Mouse (Mus musculus) embryonic stem cell, embryonic (primary cell): ENCODE measurements at regions not wholly inside any gene's neighbourhood (a gene's known extent, or its start where the extent isn't known, plus 50 kb on each side); places are given as distances from the start of the nearest gene placed in this dataset.

Source experiments
- CTCF ChIA-PET, 4 experiments: fragments of 300-600 bp in 2 of 4; fragments of 350-600 bp in 2 of 4; sonication (Branson Sonifier 250); formaldehyde crosslinking; loops; one replicate each; lab custom pipeline; 2022; ENCODE audit warnings: inconsistent platforms in 2 of 4; lab: Charles Lee
- POLR2A ChIA-PET, 4 experiments: fragments of 300-600 bp in 2 of 4; fragments of 350-600 bp in 2 of 4; sonication (Branson Sonifier 250); formaldehyde crosslinking; loops; one replicate each; lab custom pipeline; 2022; ENCODE audit warnings: antibody characterized with exemption in 4 of 4, inconsistent platforms in 1 of 4; lab: Charles Lee

DNA sequence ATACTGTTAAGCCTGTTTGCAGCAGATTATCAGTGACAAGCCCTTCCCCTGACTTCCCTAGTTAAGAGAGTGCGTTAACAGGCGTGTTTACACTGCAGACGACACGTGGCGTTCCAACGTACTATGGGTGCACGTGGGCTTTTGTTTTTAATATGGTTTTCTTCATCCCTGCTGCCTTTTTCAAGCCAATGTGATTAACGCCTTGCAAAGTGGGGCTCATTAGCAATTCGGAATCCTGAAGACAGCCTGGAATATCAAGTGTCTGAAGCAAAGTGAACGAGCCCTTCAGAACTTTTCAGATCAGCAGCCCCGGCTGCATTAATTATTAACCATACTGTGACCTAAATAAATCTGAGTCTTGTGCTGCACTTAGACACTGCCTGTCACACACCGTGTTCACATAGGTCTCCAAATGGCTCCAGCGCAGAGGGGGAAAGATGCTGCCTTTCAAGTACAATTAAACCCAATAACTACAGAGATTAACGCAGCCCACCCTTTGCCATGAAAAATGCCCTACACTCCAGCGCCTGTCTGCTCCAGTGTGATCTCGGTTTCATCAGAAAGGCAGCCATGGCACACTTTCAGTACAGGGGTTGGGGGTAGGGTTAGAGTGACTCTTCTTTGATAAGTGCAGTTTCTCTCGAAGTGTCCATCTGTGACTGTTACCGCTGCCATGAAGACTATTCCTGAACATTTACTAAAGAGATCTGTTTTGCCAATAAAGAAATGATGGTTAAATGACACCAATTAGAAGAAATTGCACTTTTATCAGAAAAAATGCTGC, 140.7 kb upstream of the Tcerg1l start:
- ChIA-PET POLR2A (no interaction called here), CTCF (no interaction called here)

GRCm38 (mm10) chr7:138526143-138526542, 128.6 kb upstream of the Tcerg1l start:
- ChIA-PET POLR2A (no interaction called here), CTCF (interaction anchor here in 1 of 4 experiments (0.9 kb wide), 1 partner anchor 292 kb away, joined by 3 read pairs; no protein-coding TSS in a partner anchor)

GRCm38 (mm10) chr7:138524936-138525335, 127.4 kb upstream of the Tcerg1l start:
- ChIA-PET CTCF (interaction anchor here in 1 of 4 experiments (0.7 kb wide), 1 partner anchor 299 kb away, joined by 3 read pairs; no protein-coding TSS in a partner anchor), POLR2A (no interaction called here)

DNA sequence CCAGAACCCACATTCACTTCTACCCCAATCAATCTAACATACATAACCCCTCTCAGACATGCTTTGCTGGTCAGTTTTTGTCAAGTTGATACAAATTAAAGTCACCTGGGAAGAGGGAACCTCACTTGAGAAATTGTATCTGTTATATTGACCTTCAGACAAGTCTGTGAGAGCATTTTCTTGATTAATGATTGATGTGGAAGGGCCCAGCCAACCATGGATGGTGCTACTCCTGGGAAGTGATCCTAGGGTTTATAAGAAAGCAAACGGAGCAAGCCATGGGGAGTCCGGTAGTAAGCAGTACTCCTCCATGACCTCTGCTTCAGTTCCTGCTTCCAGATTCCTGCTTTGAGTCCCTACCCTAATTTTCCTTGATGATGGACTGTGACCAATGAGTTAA, 116.6 kb upstream of the Tcerg1l start:
- POLR2A ChIA-PET, result no interaction called here

DNA sequence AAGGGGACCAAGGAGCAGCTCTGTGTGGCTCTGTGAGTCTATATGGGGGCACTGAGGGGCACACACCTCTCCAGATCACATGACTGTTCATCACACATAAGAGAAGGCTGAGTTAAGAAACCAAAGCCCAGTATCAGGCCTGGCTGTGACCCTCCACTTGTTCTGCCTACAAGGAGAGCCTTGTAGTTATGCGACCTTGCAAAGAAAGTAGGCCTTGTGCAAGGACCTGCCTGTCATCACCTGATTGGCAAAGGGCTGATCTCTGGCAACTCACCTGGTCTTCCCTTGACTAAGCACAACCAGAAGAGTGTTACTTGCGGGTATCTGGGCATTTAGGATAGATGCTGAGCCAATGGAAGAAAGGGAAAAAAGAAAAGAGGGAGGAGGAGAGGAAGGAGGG, 107.7 kb upstream of the Tcerg1l start:
- ChIA-PET POLR2A (interaction anchor here in 1 of 4 experiments (0.6 to 1.5 kb wide), 2 partner anchors 17 to 224 kb away, joined by 5 to 8 read pairs; no protein-coding TSS in a partner anchor), CTCF (interaction anchor here in 1 of 4 experiments (1.6 kb wide), 1 partner anchor 107 kb away, joined by 4 read pairs; the partner anchor contains the start of gene Tcerg1l)

More for the DNA sequence above, 116.6 kb upstream of the Tcerg1l start:
- CTCF ChIA-PET, result no interaction called here

DNA sequence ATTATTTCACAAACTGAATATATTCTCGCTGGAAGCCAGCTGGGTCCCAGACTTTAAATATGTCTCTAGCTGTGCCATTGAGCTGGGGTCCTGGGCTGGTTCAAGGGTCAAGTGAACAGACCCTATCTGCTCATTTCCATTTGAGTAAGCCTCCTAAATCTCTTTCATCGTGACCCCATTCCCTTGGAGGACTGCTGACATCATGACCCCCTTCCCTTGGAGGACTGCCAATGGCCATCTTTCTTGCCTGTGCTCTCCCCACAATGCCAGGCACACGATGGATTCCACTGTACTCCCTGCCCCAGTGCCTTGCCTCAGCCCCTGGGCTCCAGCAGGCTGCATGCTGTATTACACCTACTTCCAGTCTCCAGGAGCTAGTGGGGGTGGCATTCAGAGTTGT, 106.5 kb upstream of the Tcerg1l start:
- ChIA-PET CTCF (no interaction called here), POLR2A (no interaction called here)

DNA sequence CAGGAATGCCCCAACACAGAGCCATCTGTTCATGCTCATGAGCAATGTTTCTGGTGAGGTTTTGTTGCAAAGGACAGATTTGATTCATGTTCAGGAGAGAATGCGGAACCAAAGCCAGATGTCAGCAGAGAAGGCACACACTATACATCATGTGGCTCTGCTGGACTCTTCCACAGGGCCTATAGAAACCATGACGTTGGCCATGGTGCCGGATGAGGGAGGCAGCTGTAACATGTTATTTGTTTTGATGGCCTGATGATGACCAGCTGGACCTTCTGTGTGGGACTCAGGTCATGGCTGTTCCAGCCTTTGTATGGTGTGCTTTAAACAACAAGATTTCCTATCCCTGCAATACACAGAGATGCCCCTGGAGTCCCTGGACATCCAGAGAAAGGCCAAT, 105.5 kb upstream of the Tcerg1l start:
- CTCF ChIA-PET, result no interaction called here
- POLR2A ChIA-PET, result no interaction called here

DNA sequence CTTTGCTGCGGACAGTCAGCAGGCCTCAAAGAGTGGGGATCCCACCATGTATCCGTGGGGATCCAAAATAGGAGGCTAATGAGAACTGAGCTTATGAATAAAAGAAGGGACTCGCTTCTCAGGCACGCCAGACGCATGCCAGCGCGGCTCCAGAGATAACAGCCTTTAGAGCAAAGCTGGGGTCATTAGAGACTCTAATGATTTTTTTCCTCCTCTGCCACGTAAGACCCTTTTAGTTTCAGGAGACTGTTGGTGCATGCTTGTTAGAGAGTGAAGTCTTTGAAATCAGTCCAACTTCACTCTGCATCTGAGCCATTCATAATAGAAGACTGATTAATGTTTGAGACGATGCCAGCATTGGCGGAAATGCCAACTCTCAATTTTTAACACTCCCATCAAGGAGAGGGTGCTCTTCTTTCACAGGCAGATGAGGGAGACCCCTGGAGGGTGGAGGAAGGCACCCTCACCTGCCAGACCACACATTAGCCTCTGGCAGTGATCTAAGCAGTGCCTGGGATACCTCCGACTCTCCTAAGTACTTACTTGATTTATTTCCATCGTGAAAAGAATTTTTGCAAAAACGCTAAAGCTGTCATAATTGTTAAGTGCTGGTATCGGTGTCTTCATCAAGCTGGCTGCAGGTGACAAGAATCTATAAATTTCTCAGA, 104.0 kb upstream of the Tcerg1l start:
- ChIA-PET POLR2A (no interaction called here), CTCF (no interaction called here)

DNA sequence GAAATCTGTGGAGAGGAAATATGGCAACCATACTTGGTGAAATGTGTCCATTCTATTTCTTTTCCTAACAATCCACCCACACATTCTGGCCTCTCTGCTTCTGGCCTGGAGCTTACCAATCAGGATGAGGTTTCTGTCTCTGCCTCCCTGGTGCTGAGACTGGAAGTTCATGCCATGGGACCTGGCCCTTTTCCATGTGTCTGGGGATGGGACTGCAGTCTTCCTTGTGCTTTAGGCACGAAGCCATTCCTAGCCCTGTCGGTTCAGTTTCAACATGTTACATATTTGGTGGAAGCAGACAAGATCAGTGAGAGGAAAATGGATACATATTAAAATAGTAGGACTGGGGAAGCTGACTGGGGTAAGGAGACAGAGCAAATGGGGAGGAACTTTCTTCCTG, 100.2 kb upstream of the Tcerg1l start:
- POLR2A ChIA-PET, result no interaction called here
- CTCF ChIA-PET, result interaction anchor here in 3 of 4 experiments (1.0 kb wide), 3 partner anchors 51 to 235 kb away, joined by 3 read pairs; no protein-coding TSS in a partner anchor

- CTCF ChIA-PET, result interaction anchor here (0.6 to 1.3 kb wide), 10 partner anchors 9 to 444 kb away, joined by 3 to 9 read pairs (median 3); partner anchors contain the start of gene Tcerg1l (in 1 of the 4)
- POLR2A ChIA-PET, result no interaction called here
These were observed 99.7 kb upstream of the Tcerg1l start for GRCm38 (mm10) chr7:138497202-138497601.

DNA sequence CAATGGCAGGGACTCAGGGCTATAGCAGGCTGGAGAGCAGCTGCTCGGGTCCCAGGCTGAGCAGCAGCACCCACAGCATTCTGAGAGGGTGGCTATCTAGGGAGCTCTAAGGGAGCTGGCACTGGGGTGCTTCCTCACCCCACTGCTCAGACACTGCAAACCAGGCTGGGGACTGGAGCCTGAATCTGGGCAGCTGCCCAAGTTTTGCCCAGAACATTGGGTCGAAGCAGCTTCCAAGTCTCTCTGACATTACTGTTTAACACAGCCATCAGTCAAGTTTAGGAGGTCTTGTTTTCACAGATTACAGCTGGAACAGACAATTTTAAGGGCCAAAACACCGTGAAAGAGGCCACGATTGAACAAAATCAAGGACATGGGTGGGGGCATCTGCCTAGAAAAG, 96.1 kb upstream of the Tcerg1l start:
- ChIA-PET CTCF (no interaction called here), POLR2A (no interaction called here)

- ChIA-PET CTCF (no interaction called here), POLR2A (no interaction called here)
These were observed 94.7 kb upstream of the Tcerg1l start for GRCm38 (mm10) chr7:138492261-138492660.

DNA sequence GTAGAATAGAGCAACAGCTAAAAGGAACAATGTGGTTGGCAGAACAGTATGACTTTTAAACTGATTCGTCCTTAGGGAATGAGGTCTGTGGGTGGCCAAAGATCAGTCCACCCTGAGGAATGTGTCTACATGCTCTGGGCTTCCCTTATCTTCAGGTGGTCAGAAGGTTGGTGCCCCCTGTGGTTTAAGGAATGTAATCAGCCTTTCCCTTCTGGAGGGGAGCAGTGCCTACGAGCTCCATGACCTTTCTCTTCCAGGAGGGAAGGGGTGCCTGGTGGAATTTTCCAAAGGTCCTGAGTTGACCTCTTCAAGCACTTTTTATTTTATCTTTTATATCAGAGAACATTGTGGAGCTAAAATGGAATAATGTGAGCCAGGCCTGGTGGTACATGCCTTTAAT, 91.9 kb upstream of the Tcerg1l start:
- ChIA-PET CTCF (no interaction called here), POLR2A (no interaction called here)

DNA sequence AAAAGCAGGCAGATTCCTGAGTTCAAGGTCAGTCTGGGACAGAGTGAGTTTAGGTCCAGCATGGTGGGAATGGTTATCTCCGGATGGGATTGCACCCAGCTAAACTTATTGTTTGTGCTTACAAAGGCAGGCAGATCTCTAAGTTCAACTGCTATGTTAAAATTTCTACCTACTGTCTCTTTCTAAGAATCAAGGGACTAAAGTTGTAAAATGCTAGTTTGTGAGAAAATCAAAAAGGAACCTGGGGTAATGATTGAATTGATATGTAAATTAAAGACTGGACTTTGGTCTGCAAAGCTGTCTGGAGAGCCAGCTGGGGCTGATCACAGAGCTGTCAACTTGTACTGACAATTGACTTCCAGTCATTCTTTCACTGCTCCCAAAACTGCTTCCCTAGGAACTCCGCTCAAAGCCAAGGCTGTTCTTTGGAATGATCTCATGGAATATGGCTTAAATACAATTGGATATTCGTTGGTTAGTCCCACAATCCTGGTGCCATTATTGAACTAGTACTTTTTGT, 90.7 kb upstream of the Tcerg1l start:
- CTCF ChIA-PET, result no interaction called here
- POLR2A ChIA-PET, result interaction anchor here in 2 of 4 experiments (0.6 to 0.8 kb wide), 2 partner anchors 13 to 404 kb away, joined by 3 read pairs; no protein-coding TSS in a partner anchor

GRCm38 (mm10) chr7:138472891-138473455, 75.4 kb upstream of the Tcerg1l start:
- ChIA-PET POLR2A (interaction anchor here in 1 of 4 experiments (0.6 kb wide), 1 partner anchor 864 kb away, joined by 3 read pairs; no protein-coding TSS in a partner anchor), CTCF (interaction anchor here in 1 of 4 experiments (0.6 kb wide), 1 partner anchor 75 kb away, joined by 3 read pairs; no protein-coding TSS in a partner anchor)

GRCm38 (mm10) chr7:138472371-138472770, 74.8 kb upstream of the Tcerg1l start:
- POLR2A ChIA-PET, result interaction anchor here in 1 of 4 experiments (0.6 kb wide), 1 partner anchor 865 kb away, joined by 3 read pairs; no protein-coding TSS in a partner anchor

GRCm38 (mm10) chr7:138469211-138469610, 71.7 kb upstream of the Tcerg1l start:
- ChIA-PET CTCF (no interaction called here), POLR2A (interaction anchor here in 1 of 4 experiments (0.6 kb wide), 1 partner anchor 425 kb away, joined by 3 read pairs; no protein-coding TSS in a partner anchor)

More at GRCm38 (mm10) chr7:138472371-138472770, 74.8 kb upstream of the Tcerg1l start:
- CTCF ChIA-PET, result interaction anchor here in 1 of 4 experiments (0.6 kb wide), 1 partner anchor 74 kb away, joined by 3 read pairs; no protein-coding TSS in a partner anchor

- CTCF ChIA-PET, result no interaction called here
- POLR2A ChIA-PET, result interaction anchor here in 2 of 4 experiments (0.6 kb wide), 2 partner anchors 321 to 426 kb away, joined by 3 to 4 read pairs; no protein-coding TSS in a partner anchor
These were observed 70.9 kb upstream of the Tcerg1l start for GRCm38 (mm10) chr7:138468436-138468835.

- CTCF ChIA-PET, result no interaction called here
- POLR2A ChIA-PET, result interaction anchor here in 1 of 4 experiments (0.6 kb wide), 1 partner anchor 321 kb away, joined by 4 read pairs; no protein-coding TSS in a partner anchor
These were observed 70.5 kb upstream of the Tcerg1l start for GRCm38 (mm10) chr7:138467981-138468380.
